In the genomic region with DNA sequence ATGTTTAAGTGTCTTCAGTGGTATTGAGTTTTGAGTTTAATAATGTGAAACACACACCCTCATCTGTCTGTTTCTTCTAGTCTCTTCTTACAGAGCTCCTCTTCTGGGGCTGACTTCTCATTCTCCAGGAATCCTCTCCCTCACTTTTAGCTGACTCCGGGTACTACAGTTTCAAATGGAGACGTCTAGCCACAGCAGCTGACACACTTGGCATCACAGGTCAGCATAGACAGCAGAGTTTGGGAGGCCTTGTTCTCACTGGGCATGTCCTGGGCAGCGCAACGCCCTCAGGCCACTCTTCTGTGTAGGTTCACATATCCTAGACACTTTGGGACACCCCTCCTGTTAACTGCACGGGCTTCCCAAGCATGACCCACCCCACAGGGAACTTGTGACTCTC, we compare ENCODE assay signal across 21 mouse cellular contexts. TPM values are rescaled to one million over a fixed set of nuclear protein-coding genes. Genes with fewer than 3 reads are reported as not detected.
"Had no signal": no experiment of that assay in that cellular context is flagged by ENCODE, and none has a peak within 500 bp of the region (broad histone marks: within the 10 kb centered on the region; RNA-seq: fewer than 3 reads in every experiment).

No protein-coding gene starts in this region.

- ATAC-seq: liver, postnatal 0 days; lung, postnatal 0 days; midbrain, embryonic 15.5 days had no signal

- H3K27ac ChIP-seq: kidney, embryonic 15.5 days; limb, embryonic 12.5 days; limb, embryonic 15.5 days; liver, embryonic 14.5 days; macrophage; midbrain, embryonic 12.5 days; midbrain, embryonic 15.5 days; neural tube, embryonic 13.5 days had no signal

- H3K4me2 ChIP-seq: kidney, embryonic 15.5 days; limb, embryonic 12.5 days; limb, embryonic 15.5 days; liver, embryonic 11.5 days; lung, embryonic 14.5 days; midbrain, embryonic 12.5 days; midbrain, embryonic 15.5 days; neural tube, embryonic 13.5 days had no signal

- H3K36me3 ChIP-seq: midbrain, embryonic 15.5 days had no signal

- H3K27me3 ChIP-seq: kidney, embryonic 15.5 days; limb, embryonic 12.5 days; limb, embryonic 15.5 days; midbrain, embryonic 12.5 days; midbrain, embryonic 15.5 days; neural tube, embryonic 13.5 days had no signal

- H3K4me3 ChIP-seq: kidney, embryonic 15.5 days; limb, embryonic 12.5 days; limb, embryonic 15.5 days; midbrain, embryonic 12.5 days; midbrain, embryonic 15.5 days; neural tube, embryonic 13.5 days had no signal

- H3K9me3 ChIP-seq: limb, embryonic 15.5 days; midbrain, embryonic 12.5 days; midbrain, embryonic 15.5 days had no signal

- DNase-seq: kidney, postnatal 14 days; kidney, postnatal 4 days; left cerebral cortex, postnatal 4 days; liver, postnatal 0 days; lung, embryonic 14.5 days; retina, postnatal 1 day; right cerebral cortex, postnatal 25 days; thymus, adult 18-20 months; thymus, postnatal 36 days had no signal

- H3K9ac ChIP-seq: kidney, embryonic 15.5 days; limb, embryonic 12.5 days; limb, embryonic 15.5 days; liver, embryonic 14.5 days; liver, postnatal 0 days; lung, embryonic 14.5 days; midbrain, embryonic 12.5 days; midbrain, embryonic 15.5 days; neural tube, embryonic 13.5 days had no signal

RNA-seq across cellular contexts. Expression of a gene that starts 39.8 kb away (rescaled TPM):
- total RNA-seq: megakaryocyte, adult 5-6 weeks had no signal

RNA-seq across cellular contexts. Expression of a gene that starts 43.3 kb away (rescaled TPM):
- total RNA-seq: neutrophil, adult 5-6 weeks had no signal
